Mouse (Mus musculus) cerebellum, adult 2 months (tissue): ENCODE measurements at regions not wholly inside any gene's neighbourhood (a gene's known extent, or its start where the extent isn't known, plus 50 kb on each side); places are given as distances from the start of the nearest gene placed in this dataset.

ENCODE experiments used
- CTCF ChIP-seq: fragments of 200-500 bp; IDR thresholded peaks from 2 replicates; pipeline ENCODE4 v1.5.1; 2011; ENCODE audit warnings: low read depth, mild to moderate bottlenecking, control low read depth, low read length, moderate library complexity, borderline replicate concordance; ENCODE audit not compliant: insufficient read depth
- POLR2A ChIP-seq: fragments of 200-500 bp; IDR thresholded peaks from 2 replicates; pipeline ENCODE4 v1.6.1; 2011; ENCODE audit warnings: low read length, control low read depth, borderline replicate concordance; ENCODE audit not compliant: insufficient read depth

DNA sequence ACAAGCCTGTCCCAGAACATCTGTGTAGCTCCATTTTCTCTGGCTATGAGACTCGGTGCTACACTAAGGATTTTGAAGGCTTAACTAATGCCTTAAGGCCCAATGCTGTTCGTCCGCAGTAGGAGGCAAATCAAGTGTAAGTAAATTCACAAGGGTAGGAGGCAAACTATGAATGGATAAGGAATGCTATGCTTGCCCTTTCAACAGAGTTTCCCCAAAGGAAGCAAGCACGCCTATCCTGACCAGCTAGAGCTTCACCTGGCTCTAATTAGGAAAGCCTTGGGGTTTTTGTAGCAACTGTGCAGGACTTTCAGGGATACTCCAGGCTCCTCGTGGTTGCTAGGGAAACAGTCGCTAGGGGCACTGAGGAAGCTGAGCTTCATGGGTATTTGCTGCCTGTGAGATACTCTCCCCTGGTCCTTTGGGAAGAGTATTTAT lies 532.4 kb upstream of the Pbx1 start:
- TF ChIP-seq CTCF (no peak), POLR2A (no peak)
